Mouse (Mus musculus) testis, postnatal 10 days (tissue): ENCODE results near the gene Parp11.

Experiments
- DNase-seq: peaks from one replicate; pipeline ENCODE4 v3.0.0; 2021; ENCODE audit warnings: low spot score

Parp11 gene

DNA sequence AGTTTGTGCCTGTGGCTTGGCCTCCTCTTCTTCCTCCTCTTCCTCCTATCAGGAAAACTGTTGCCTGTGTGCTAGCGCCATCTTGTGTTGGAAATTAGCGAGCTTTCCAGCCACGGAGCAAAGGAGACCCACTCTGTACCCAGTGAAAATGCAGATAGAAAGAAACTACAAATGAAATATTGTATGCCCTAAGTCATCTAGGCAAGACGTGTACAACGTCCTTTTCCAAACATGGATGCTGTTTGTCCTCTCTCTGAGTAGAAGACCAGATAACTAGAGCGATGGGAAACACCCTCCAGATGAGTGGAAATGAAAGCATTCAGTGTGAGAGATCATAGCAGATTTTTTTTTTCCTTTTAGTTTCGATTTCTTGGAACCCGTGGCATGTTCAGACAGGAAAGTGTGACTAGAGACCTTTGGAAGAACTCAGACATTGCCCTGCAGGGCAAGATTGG, at the start of gene Parp11:
Gene Parp11 (plus strand): TSS at position 405 of the 455 bp plus-strand sequence.
- DNase-seq, result peak; percentile 73

DNA sequence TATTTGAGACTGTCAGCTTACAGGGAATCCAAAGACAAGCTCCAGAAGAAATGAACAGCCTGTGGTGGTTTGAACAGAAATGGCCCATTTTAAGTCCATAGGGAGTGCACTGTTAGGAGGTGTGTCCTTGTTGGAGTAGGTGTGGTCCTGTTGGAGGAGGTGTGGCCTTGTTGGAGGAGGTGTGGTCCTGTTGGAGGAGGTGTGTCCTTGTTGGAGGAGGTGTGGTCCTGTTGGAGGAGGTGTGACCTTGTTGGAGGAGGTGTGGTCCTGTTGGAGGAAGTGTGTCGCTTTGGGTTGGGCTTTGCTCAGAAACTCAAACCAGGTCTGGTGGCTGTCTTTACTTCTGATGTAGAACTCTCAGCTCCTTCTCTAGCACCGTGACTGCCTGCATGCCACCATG, 48.6 kb upstream of the Parp11 start:
- no peak for DNase-seq

- DNase-seq, result no peak
These were observed 45.2 kb upstream of the Parp11 start for GRCm38 (mm10) chr6:127401419-127401818.

GRCm38 (mm10) chr6:127404070-127404810, 42.4 kb upstream of the Parp11 start:
- DNase-seq, result peak; percentile 61

- no peak for DNase-seq
These were observed 41.0 kb upstream of the Parp11 start for GRCm38 (mm10) chr6:127405682-127406081.

DNA sequence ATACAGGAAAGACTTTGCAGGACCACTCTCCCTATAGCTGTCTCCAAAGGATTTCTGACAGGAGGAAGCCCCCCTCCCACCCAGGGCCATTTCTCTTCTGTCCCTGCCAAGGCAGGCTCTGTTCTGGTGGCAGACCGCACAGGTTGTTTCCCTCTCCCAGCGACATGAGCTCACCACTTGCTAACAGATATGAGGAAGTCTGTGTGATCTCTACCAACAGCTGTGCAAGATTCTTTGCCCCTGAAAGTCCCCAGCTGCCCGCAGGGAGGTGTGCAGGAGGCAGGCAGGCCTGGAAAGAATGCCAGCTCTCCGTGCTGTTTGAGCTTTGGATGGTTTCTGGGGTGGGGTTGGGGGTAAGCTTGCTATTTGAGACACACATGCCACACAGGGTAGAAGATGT, 38.9 kb upstream of the Parp11 start:
- DNase-seq, result no peak

DNA sequence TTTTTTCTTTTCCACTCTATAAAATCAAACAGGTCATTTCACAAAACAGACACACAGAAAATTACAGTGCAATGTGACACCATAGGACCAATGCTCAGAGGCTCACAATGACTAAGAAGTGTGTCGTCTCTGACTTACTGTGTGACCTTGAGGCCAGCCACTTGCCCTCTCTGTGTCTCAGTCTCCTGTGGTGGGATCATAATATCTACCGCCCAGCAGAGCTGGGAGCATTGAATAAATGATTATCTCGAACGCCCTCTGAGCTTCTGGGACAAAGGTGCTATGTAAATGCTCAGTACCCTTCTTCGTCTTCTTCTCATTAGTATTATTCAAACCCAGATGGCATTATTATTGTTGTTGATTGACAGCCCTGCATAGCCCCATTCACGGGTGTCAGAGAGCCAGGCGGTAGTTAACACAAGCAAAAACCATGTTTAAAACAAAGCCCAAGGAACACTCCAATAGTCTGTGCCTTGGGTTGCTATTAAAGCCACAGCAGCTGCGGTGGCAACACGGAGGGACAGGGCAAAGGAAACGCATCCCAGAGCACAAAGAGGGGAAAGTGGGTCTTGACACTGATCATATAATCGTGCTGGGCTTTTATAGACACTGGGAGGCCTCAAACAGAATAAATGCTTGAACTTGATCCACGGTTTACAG, 29.0 kb upstream of the Parp11 start:
- no peak for DNase-seq

DNA sequence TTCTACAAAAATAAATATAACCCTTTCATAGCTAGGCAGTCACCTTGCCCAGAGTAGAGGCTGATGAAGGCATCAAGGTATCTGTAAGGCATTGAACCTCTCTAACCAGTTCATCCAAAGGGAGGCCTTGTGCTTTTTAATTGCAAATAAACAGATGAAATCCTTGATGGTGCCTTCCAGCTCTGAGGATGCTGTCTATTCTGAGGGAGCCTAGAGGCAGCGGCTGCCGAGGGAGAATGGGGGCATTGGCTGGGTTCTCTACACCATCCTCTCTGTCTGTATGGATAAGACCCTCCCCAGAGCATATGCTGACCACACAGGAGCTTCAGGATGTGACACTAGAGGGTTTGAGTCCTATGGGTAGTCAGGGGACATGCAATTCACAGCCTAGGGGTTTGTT, 28.3 kb upstream of the Parp11 start:
- no peak for DNase-seq

DNA sequence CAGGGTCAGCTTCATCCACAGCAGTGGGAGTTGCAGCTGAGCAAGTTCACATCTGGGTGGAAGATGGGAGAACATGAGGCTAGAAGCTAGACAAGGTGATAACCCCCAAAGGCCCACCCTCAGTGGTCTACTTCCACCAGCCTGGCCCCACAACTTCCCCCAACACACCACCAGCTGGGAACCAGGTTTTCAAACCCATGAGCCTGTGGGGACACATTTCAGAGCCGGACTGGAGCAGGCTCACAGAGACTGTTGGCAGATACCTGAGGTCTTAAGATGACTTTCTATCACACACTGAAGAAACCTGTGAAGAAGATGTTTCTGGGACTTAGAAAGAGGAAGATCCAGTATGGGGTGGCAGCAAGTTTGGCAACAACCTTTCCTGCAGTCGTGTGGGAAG, 26.5 kb upstream of the Parp11 start:
- DNase-seq, result no peak

GRCm38 (mm10) chr6:127425095-127425494, 21.5 kb upstream of the Parp11 start:
- DNase-seq, result no peak

GRCm38 (mm10) chr6:127430716-127431115, 15.9 kb upstream of the Parp11 start:
- no peak for DNase-seq

DNA sequence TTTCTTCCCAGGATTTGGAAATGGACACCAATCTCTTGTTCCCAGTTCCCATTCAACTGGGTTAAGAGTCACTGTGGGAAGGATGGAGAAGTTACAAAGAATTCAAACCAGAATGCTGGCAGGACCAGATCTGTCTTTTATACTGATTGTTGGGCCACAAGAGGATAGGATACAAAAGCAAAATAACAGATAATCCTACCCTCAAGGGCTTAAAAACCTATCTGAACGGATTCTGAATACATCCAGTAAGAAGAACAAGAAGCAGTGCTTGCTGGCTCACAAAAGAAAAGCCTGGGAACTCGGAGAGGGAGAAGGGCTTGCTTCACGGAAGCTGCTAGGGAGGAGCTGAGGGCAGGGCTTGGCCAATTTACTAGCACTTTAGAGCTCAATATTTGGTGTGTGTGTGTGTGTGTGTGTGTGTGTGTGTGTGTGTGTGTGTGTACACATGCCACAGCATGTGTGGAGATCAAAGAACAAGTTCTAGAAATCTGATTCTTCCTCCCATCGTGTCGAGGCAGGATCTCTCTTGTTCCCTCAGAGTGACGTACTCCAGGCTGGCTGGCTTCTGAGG, 15.4 kb upstream of the Parp11 start:
- no peak for DNase-seq

DNA sequence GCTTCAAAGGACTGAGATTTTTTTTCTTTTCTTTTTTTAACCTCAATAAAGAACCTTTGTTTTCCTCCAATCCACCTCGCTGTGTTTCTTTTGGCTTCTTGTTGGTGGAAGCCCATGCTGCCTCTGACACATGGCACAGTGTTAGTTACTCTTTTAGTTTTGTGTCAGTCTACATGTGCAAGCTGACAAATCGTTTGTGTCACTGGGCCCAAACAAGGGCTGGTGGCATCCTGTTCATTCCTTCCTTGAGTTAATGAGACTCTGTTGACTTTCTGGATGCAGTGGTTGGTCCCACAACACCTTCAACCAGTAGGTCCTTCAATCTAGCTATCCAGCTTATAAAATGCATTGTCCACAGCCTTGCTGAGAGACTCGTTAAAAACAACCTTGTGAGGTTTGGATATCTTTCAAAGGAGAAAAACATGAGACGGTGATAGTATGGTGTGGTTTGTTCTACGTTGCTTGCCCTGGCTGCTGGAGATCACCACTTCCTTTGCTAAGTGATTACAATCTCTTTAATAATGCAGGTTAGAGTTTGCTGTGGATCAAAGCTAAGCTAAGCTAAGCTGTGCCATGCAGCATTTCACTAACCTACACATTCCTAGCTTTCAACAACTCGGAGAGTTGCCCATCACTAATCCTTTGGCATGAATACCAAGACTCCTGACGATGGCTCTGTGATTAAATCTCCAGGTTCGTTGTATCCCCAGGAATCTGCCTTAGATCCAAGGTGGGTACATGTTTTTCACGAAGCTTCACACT, 12.6 kb upstream of the Parp11 start:
- no peak for DNase-seq

DNA sequence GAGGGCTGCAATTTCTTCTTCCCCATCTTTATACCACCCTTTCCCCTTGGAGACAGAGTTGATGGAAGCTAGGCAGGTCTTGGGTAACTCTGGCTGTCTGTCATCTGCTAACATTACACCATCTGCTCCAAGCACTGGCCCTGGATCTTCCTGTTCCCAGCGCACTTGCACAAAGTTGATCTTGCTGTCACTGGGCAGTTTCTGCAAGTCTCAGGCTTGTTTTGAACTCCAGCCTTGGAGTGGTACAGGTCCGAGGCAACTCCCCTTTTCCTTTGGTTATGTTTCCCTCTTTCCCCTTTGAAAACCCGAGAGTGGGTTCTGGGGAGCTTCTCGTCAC, 12.0 kb upstream of the Parp11 start:
- DNase-seq, result no peak

- DNase-seq, result no peak
These were observed 7.6 kb upstream of the Parp11 start for GRCm38 (mm10) chr6:127439063-127439462.

DNA sequence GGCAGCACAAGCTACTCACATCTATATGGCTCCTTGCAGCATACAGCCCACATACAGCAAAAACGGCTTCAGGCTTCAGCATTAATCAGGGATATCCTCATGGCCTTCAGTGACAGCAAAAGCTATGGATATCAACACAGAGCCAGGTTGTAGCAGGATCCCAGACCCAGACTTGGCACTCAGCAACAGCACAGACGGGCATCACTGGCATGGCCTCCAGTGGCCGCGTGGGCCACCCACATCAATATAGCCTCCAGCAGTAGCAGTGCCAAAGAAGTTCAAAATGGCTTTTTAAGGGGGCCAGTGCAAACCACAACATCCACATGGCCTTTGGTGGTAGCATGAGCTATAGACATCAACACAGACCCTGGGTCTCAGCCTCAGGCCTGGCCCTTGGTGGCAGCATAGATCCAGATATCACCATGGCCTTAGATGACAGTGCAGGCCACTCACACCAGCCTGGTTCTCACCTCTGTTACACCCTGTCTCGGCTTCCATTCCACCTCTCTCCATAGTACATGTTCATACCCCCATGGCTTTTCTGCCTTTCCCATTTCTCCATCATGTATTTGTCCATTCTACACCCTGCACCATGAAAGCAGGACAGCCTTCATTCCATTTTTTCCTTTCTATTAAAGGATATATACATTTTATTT, 7.0 kb upstream of the Parp11 start:
- DNase-seq, result no peak

DNA sequence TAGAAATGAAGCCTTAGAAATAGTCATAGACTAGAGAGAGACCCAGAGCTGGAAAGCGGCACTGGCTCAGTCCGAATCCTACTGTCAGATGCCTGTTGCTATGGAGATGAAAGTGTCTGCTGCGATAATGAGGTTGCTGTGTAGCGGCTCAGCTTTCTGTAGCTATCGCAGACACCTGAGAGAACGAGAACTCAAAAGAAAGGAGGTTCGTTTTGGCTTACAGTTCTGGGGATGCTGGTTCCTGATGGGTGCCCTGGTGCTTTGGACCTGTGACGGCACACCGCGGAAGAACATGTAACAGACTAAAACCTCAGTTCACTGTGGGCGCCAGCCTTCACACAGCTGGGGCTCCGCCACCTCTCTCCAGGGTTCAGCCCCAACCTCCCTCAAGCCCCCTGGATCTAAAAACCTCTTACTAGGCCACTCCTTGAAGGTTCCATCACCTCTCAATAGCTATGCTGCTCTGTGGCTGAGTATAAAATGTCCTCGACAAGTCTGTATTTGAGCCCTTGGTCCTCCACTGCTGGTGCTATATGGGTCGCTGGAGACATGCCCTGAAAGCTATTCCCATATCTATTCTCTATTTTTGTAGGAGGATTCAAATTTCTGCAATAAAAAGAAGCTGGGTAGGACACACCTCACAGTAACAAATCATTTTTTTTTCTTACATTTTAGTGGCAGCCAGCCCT, 6.1 kb upstream of the Parp11 start:
- no peak for DNase-seq

- no peak for DNase-seq
These were observed 4.1 kb upstream of the Parp11 start for GRCm38 (mm10) chr6:127442584-127442983.

DNA sequence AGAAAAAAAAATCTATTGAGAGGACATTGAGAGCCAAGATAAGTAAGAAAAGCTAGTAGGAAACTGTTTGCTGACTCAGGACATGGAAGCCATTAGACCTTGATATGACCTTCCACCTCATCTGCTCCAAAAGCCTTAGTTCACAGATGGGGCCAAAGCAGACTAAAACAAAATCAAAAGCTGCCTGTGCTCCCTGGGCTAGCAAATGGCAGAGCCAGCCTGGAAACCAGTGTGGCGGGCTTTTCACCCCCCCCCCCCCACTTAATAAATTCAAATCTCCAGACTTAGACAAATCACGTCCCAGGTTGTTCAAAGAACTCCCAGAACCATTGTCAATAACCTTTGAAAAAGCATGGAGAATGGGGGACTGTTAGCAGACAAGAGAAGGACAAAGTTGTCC, 2.7 kb upstream of the Parp11 start:
- DNase-seq, result no peak

GRCm38 (mm10) chr6:127444466-127444865, 2.2 kb upstream of the Parp11 start:
- no peak for DNase-seq

DNA sequence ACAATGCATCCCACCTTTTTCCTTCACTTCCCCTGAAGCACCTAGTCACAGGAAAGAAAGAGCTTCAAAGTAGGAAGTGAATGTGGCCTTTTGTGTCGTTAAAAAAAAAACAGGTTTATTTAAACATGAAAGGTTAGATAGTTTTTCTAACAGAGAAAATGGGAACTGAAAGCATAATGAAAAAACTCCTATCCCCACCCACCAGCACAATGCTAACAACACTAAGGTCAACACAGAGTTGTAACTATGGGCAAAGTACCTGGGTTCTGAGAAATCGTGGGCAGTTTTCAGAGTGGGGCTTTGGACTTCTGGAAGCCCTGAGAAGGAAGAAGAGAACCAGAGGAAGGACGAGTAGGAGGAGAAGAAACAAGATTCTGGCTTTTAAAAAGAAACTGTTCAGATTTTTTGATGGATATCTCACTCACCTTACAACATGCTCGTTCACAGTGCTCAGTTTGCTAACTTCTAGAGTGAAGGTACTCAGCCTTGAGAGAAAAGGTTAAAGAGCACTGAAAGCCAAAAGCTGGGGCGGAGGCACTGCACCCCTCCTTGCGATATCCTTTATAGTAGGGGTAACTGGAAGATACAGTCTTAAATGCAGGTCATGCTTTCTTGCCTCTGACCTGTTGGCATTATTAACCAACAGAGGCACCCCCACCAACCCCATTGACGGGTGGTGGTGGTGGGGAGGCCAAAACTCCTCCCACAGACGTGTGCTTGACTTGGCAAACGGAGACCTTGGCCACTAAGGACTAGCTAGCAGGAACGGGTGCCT, 1.2 kb downstream of the Parp11 start:
- no peak for DNase-seq
